ENCODE assay signal across 19 mouse cellular contexts in genomic region chr2:174754231-174754630, GRCm38 (mm10). TPM values are rescaled to one million over a fixed set of nuclear protein-coding genes. Genes with fewer than 3 reads are reported as not detected.
DNase-seq lines count a peak whose midpoint lies in the region; ATAC-seq and TF ChIP-seq lines count a peak whose summit lies in the region.
"Had no signal": no experiment of that assay in that cellular context is flagged by ENCODE, and none has a peak within 500 bp of the region (broad histone marks: within the 10 kb centered on the region; RNA-seq: fewer than 3 reads in every experiment).

No protein-coding gene starts in this region.

- no peaks in the 10 kb centered on the region for H3K27me3 ChIP-seq in lung, postnatal 0 days (replicated peaks; ENCODE audit: insufficient read depth, low read length)
- H3K27me3 ChIP-seq: embryonic facial prominence, embryonic 12.5 days; forebrain, embryonic 13.5 days; hindbrain, embryonic 13.5 days had no signal

- no peak for TF ChIP-seq CTCF in lung, adult 2 months (IDR thresholded peaks at IDR 0.05; ENCODE audit: insufficient read depth, low read length)
- TF ChIP-seq CTCF in lung, postnatal 0 days (IDR thresholded peaks at IDR 0.05) = no peak

- 56% methylated on average over 1 of the region's 1 CpGs for WGBS in lung, adult 2 months
- 43% methylated on average over 1 of the region's 1 CpGs for WGBS in lung, postnatal 0 days

- no peak for TF ChIP-seq POLR2A in lung, adult 2 months (IDR thresholded peaks at IDR 0.05; ENCODE audit: borderline replicate concordance, extremely low read depth, low read depth, low read length)

- no peak overlapping the region; the same call in 1 of the 2 replicates for H3K27ac ChIP-seq in lung, postnatal 0 days (ENCODE audit: low read length)
- H3K27ac ChIP-seq: forebrain, embryonic 13.5 days; hindbrain, embryonic 13.5 days; hindbrain, postnatal 0 days had no signal

- H3K9me3 ChIP-seq in lung, postnatal 0 days (ENCODE audit: low read length) = no peaks in the 10 kb centered on the region
- H3K9me3 ChIP-seq: embryonic facial prominence, embryonic 12.5 days; forebrain, embryonic 13.5 days; hindbrain, embryonic 13.5 days had no signal

- H3K4me1 ChIP-seq in lung, adult 2 months (ENCODE audit: control insufficient read depth, insufficient read depth, low read length) = no peaks in the 10 kb centered on the region
- H3K4me1 ChIP-seq in lung, postnatal 0 days (ENCODE audit: insufficient read depth, low read depth, low read length) = no peaks in the 10 kb centered on the region
- H3K4me1 ChIP-seq: forebrain, embryonic 13.5 days; hindbrain, embryonic 13.5 days had no signal

- no peak overlapping the region for H3K4me3 ChIP-seq in lung, adult 2 months (replicated peaks; ENCODE audit: extremely low read depth, low read depth, low read length)
- H3K4me3 ChIP-seq in lung, postnatal 0 days (ENCODE audit: low read depth, low read length) = no peak overlapping the region
- H3K4me3 ChIP-seq: embryonic facial prominence, embryonic 12.5 days; forebrain, embryonic 13.5 days; hindbrain, embryonic 13.5 days had no signal

- peak; percentile 73 to 78 for DNase-seq in lung, adult 18-20 months
- DNase-seq in lung, adult 2 months = no peak
- DNase-seq in lung, postnatal 0 days (ENCODE audit: low spot score) = peak; percentile 85
- DNase-seq in lung, postnatal 36 days = peak; percentile 81
- no peak for DNase-seq in cerebellum, postnatal 14 days
- no peak for DNase-seq in adipocyte (ENCODE audit: low spot score)
- DNase-seq: adrenal gland, postnatal 14 days; cerebellum, adult 18-20 months; cerebellum, adult 9-11 months; forebrain, postnatal 0 days; gastrocnemius, postnatal 36 days; heart, adult 11 months; heart, postnatal 10 days had no signal

- TF ChIP-seq EP300 in lung, postnatal 0 days (IDR thresholded peaks at IDR 0.05) = peak; percentile 98

- ATAC-seq in lung, postnatal 0 days = peak; percentile 95
- no peak for ATAC-seq in inflammation-experienced regulatory T-cells, adult 6 months
- ATAC-seq: forebrain, embryonic 13.5 days; forebrain, postnatal 0 days; hindbrain, postnatal 0 days had no signal

- no peak overlapping the region for H3K9ac ChIP-seq in lung, postnatal 0 days (replicated peaks; ENCODE audit: low read depth)
- H3K9ac ChIP-seq: embryonic facial prominence, embryonic 12.5 days; forebrain, embryonic 13.5 days; forebrain, postnatal 0 days; hindbrain, embryonic 13.5 days had no signal

- H3K4me2 ChIP-seq in lung, postnatal 0 days (replicated peaks; ENCODE audit: low read depth, low read length) = no peak overlapping the region
- H3K4me2 ChIP-seq: embryonic facial prominence, embryonic 12.5 days; forebrain, embryonic 13.5 days; hindbrain, embryonic 13.5 days had no signal

- no peaks in the 10 kb centered on the region for H3K36me3 ChIP-seq in lung, postnatal 0 days (ENCODE audit: insufficient read depth, low read length)
- H3K36me3 ChIP-seq: embryonic facial prominence, embryonic 12.5 days; hindbrain, embryonic 13.5 days had no signal

RNA-seq across cellular contexts. Expression of gene Edn3, which starts 6.2 kb away (rescaled TPM):
- polyA plus RNA-seq in lung, adult 2 months (2012; rRNA removed) = 7.8 and 10.4 TPM in 2 replicates
- polyA plus RNA-seq in lung, postnatal 0 days (2015; fragmentation: Nextera tagmentation; extraction: Ambion mirVana) = 24.6 and 26.5 TPM in 2 replicates
- polyA plus RNA-seq in inflammation-experienced regulatory T-cells, adult 6 months (2017; shearing (Covaris generic)) = not detected
- polyA plus RNA-seq: C2C12 had no signal

Comparison
In these comparisons a context has a peak if more than half of its experiments do, and no peak if none do; other contexts are left out.
1. DNase-seq: peak in lung, adult 18-20 months (2 of 2), lung, postnatal 0 days (single experiment) and lung, postnatal 36 days (single experiment); none in lung, adult 2 months (single experiment), cerebellum, postnatal 14 days (0 of 2) and adipocyte (single experiment).